Mouse (Mus musculus): ENCODE measurements around the gene Tgfb1.
A peak's percentile ranks its signal among the peaks of the same experiment; 100 is the strongest.

Gene Tgfb1

DNA sequence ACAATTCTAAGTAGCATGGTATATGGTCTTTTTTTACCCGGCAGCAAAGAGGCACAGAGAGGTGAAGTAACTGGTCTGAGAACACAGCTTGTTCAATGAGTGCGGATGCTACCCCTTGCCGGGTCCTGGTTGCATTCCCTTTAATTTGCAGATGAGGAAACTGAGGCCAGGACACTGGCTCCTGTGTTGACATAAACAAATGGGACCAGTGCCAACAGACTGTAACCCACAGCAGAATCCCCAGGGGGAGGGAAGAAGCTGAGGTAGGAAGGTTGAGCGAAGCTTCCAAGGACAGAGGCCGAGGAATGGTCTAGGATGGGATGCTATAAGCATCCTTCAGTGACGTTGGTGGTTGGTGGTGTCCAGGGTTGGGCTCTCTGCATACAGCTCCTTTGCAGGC is 11.4 kb upstream of the Tgfb1 start:
- DNase-seq (ENCODE audit: low spot score in 2 of 2), result no peak

DNA sequence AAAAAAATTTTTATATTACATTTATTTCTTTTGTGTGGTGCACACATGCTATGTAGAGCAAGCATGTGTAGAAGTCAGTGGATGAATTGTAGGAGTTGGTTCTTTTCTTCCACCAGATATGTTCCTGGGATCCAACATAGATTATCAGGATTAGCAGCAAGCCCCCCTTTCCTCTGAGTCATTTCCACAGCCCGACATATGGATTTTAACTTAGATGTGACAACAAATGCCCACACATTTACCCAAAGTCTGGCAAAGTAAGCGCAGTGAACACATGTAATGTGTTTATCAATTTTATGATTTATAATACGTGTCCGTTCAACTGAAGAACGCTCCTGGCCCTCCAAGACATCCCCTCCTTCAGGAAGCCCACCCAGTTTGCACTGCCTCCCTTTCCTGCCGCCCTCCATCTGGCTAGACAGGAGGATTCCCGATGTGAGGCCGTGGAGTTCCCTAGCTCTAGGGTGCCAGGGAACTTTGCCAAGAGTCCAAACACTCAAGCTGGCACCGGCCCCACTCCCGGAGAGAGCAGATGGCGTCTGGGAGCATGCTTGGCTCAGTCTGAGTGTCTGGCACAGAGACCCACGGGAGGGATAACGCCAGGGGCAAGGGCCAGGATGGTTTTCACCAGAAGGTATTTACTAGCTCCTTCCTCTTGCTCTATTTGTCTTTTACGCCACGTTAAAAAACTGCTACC is 10.6 kb upstream of the Tgfb1 start:
- DNase-seq (ENCODE audit: low spot score in 2 of 2), result no peak

DNA sequence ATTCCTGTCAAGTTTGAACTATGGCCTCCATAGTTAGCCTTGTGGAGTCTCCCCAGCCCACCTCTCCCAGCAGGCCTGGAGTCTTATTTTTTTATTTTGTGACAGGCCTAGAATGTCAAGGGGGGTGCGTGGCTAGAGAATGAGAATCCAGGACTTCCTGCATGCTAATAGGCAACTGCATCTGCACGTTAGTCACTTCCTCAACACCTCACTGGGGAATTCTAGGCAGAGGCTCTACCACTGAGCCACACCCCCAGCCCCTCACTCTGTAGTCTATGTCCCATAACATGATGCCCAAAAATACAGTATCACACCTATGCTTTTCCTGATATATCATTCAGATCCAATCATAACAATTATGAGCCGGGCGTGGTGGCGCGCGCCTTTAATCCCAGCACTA is 9.8 kb upstream of the Tgfb1 start:
- DNase-seq (ENCODE audit: low spot score in 2 of 2), result no peak

DNA sequence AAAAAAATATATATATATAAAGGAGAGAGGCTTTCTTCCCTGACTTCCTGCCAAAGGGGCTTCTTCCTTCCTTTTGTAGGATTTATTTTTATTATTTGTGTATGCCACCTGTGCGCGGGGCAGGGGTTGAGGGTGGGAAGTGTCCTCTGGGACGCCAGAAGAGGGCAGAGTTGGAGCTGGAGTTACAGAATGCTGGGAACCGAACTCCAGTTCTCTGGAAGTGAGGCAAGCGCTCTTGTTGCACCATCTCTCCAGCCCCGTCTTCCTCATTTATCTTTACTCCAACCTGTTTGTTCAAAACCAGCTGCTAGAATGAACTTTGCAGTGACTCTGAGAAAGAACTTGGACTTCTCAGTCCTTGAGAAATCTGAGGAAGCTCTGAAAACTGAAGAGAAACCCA is 6.8 kb upstream of the Tgfb1 start:
- no peak for DNase-seq (ENCODE audit: low spot score in 2 of 2)

DNA sequence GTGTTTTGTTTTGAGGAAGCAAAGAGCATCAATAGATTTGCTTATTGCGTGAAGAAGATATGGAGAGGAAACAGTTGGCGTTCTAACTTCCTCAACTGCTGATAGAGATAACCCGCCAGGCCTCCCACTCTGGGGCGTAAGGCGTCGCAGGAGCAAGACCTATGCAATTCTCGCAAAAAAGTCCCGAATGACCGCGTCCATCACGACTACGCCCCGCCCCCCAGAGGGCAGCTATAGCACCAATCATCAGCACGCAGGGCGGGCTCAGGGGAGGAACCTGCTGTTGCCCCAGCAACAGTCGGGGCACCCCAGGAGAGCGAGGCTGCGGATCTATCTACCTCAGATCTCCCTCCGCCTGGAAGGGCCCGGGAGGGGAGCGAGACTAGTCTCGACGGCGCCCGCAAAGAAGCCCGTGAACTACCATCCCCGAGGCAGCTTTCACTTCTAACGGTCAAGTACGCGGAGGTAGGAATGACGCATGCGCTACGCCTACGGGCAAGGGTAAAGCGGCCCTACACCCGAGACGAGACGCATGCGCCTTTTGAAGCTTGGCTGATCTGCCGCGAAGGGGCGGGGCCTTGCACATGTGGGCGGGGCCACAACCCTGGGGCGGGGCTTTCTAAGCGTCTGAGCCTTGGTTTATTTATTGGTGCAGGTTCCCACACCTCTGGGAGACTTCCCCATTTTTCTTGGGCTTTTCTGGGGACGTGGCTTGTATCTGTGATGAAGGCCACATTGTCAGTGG is 6.1 kb upstream of the Tgfb1 start, which contains the start of gene B9d2:
TSS of gene B9d2 (plus strand) at position 267 of the 745 bp plus-strand sequence.
- DNase-seq (ENCODE audit: low spot score in 2 of 2), result peak; percentile 94 to 98

DNA sequence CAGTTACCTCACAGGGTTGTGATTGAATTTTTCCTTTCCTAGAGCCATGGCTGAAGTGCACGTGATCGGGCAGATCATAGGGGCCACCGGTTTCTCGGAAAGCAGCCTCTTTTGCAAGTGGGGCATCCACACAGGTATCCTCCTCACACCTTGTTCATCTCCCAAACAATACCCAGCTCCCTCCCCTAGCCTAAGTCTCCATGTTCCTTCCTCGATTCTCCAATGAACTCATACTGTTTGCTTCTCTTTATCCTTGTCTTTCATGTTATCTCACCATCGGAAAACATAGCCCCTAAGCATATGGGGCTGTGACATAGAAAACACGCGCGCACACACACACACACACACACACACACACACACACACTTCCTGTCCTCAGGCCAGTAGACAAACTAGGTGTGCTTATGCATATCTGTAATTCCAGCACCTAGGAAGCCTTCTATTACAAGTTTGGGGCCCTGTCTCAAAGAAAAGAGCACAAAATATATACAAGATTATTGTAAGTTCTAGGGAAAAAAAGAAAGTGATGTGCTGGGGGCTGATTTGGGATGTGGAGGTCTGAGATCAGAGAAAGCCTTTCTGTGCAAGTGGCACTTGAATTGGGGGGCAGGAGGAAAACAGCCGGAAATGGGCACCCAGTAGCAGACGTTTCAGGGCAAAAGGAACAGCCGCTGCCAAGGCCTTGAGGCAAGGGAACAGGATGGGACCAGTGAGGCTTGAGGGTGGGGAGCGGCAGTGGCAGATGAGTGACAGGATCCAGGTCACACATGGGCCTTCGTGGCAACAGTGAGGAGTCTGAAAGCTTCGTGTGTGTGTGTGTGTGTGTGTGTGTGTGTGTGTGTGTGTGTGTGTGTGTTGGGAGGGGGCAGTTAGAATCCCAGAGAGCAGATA is 5.2 kb upstream of the Tgfb1 start:
- peak; percentile 61 to 66 for DNase-seq (ENCODE audit: low spot score in 2 of 2)

DNA sequence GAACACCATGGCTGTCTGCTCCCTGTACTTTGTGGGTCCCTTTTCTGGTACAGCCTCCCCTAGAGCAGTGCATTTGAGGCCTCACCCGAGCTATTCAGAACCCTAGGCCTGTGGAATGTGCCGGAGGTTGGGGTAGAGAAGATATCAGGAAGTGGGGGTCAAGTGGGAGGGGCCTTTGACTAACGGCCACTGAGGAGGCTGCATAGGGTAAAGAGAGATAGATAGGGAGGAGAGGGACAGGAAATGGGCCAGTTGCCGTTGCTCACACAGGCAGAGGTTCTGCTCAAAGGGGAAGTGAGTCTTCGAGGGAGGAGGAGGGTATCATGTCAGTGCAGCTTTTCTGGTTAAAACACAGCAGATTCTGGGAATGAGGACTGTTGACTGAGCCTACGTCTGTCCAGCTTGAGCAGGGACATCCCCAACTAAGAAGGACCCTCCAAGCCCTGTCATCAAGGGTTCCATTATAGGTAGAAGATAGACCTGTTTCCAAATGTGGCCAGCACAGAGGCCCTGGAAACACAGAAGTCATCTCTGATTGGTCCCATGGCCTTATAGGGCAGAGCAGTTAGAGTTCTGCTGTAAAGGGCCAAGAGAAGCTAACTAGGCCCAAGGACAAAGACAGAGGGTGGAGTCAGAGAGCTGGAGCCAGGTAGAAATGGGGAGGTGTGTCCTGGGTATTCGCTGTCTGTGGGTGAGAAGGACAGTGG is 3.2 kb upstream of the Tgfb1 start:
- peak; percentile 55 to 60 for DNase-seq (ENCODE audit: low spot score in 2 of 2)

DNA sequence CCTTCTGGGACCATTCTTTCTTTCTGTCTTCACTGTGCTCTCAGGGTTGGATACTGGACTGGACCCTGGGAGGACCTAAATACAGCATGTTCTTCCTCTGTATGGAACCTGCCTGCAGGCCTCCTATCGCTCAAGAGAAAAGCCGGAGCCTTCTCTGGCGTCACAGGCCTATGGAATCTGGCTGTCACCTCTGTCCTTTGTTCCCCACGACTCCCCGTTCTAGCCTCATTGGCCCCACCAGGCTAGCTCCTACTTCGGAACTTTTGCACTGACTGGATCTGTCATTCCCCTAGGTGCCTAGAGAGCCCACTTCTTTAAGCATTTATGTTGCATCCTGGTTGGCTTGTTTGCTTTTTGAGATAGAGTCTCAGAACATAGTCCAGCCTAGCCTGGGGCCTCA is 2.1 kb upstream of the Tgfb1 start:
- DNase-seq (ENCODE audit: low spot score in 2 of 2), result no peak

DNA sequence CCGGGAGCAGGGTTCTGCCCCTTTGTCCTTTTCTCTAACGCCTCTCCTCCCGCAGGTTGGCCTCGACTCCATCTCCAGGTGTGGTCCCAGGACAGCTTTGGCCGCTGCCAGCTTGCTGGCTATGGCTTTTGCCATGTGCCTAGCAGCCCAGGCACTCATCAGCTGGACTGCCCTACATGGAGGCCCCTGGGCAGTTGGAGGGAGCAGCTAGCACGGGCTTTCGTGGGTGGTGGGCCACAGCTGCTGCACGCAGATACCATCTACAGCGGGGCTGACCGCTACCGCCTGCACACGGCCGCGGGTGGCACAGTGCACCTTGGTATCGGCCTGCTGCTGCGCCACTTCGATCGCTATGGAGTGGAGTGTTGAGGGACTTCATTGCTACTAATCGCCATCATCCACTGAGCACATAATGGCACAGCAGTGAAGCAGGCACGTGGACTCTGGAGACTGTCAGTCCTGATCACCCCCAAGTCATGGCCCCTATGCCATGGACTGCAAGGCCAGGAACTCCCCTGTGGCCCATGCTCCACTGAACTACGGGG is 804 bp upstream of the Tgfb1 start:
- DNase-seq (ENCODE audit: low spot score in 2 of 2), result no peak

DNA sequence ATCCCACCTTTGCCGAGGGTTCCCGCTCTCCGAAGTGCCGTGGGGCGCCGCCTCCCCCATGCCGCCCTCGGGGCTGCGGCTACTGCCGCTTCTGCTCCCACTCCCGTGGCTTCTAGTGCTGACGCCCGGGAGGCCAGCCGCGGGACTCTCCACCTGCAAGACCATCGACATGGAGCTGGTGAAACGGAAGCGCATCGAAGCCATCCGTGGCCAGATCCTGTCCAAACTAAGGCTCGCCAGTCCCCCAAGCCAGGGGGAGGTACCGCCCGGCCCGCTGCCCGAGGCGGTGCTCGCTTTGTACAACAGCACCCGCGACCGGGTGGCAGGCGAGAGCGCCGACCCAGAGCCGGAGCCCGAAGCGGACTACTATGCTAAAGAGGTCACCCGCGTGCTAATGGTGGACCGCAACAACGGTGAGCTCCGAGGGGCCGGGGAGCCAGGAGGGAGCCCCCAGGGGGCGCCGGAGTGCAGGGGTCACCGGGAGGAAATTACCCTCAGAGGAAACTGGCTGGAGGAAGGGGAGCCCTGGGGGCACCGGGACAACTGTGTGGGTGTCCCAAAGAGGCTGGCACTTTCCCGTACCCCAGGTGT is 1.1 kb downstream of the Tgfb1 start:
- peak; percentile 66 to 83 for DNase-seq (ENCODE audit: low spot score in 2 of 2)

DNA sequence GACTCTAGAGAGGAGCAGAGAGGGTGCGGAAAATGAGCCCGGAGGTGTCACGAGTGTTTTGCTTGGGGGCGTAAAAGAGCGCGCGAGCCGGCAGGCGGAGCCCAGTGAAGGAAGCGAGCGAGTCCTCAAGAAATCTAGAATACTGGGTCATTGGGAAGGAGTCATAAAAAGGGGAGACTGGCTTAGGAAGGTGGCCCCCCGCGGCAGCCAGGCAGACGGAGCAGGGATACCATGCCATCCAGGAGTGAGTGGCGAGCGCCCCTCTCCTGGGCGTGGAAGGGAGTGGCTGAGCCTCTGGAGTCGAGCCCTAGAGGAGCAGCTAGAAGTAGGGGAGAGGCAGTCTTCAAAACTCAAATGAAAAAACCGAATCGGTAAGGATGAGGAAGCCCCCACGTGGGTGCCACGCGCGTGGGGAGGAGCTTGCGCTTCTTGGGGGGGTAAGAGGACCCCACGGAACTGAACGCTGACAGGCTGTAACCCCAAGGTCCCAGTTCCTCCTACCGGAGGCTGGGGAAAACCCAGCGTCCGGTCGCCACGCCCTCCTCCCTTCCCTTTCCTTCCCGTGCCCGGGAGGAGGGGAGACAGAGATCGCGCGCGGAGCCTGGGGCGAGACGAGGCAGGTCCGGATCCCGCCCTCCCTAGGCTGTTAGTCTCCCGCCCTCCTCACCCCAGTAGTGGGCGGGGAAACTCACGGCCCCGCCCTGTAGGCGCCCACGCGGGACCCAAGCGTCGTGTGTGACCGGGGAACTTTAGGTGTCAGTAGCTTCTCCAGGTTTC is 2.2 kb downstream of the Tgfb1 start:
- DNase-seq (ENCODE audit: low spot score in 2 of 2), result peak; percentile 69 to 75

DNA sequence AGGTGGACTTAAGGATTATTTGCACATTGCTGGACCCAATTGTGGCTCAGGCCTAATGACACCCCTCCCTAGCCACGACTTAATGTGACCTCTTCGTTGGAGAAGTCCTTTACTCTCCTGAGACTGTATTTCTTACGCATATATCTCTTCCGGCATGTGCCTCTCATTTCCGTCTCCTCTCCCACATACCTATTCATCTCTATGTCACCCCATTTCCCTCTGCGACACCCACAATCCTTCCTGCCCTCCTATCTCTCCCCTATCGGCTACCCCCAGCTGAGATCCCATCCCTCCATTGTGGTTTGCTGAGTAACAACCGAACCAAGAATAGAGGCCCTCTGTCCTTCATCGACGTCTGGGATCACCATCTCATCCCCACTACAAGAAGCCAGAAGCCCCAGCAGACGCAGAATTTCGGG is 2.8 kb downstream of the Tgfb1 start:
- DNase-seq (ENCODE audit: low spot score in 2 of 2), result no peak

DNA sequence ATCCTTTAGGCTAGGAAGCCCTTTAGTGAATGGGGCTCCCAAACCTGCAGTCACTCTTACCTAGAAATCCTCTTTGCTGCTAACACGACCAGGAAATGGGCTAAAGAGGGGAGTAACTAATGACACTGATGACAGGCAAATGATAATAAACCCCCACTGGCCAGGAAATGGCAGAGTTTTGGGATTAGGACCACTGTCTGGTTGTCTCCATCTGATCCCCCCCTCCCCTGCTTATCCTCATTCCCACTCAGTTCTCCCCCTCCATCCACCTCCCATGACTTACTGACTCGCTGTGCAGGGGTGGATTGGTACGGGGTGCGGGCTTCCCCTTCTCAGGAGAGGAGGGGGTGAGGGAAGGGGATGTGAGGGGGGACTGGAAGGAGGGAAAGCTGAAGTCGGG is 3.2 kb downstream of the Tgfb1 start:
- no peak for DNase-seq (ENCODE audit: low spot score in 2 of 2)

DNA sequence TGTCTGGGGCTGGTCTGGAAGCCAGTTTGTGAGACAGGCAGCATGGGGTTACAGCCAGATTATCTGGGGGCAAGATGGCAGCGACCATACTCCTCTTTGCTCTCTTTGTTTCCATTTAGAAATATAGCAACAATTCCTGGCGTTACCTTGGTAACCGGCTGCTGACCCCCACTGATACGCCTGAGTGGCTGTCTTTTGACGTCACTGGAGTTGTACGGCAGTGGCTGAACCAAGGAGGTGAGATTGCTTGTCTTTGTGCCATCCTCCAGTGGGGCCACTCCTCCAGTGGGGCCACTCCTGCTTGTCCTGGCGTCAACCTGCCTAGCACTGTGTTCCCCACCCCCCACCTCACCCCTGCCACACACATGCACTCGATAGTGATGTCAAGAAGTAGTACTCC is 7.3 kb downstream of the Tgfb1 start:
- no peak for DNase-seq (ENCODE audit: low spot score in 2 of 2)

DNA sequence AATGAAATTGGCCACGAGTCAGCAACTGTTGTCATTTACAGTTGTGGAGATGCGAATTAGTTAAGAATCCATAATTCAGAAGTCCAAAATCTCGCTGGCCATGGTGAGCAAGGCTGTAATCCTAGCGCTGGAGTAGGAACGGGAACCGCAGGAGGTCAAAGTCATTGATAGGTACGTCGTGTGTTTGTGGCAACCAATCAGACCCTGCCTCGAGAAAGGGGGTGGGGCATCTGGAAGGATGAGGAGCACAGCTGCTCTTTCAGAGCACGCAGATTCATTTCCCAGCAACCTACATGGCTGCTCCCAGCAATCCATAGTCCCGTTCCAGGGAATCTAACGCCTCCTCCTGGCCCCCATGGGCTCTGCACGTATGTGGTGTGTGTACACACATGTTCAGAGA is 13.0 kb downstream of the Tgfb1 start:
- DNase-seq (ENCODE audit: low spot score in 2 of 2), result no peak

DNA sequence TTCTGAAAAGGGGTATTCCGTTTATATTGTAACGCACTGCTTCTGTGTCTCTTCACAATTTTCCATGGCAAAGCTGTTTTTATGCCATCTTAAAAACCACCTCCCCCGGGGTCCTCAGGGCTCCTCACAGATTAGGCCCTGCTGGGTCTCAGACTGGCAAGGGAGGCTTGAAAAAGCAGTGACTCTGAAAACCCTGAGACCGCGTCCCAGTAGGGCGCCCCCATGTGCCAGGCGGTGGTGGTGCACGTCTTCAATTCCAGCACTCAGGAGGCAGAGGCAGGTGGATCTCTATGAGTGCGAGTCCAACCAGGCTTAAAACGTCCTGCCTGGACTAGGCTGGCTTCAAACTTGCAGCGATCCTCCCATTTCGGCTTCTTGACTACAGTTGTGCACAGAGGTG is 13.9 kb downstream of the Tgfb1 start:
- DNase-seq (ENCODE audit: low spot score in 2 of 2), result no peak

DNA sequence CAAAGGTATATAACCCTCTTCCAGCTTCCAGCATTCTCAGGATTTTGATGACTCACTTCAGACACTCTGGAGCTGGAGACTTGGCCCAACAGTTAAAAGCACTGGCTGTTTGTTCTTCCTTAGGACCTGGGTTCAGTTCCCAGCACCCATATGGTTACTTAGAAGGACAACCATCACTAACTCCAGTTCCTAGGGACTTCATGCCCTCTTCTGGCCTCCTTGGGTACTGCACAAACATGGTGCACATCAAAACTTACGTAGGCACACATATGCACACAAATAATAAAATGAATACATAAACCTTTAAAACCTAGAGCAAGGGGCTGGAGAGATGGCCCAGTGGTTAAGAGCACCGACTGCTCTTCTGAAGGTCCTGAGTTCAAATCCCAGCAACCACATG is 15.5 kb downstream of the Tgfb1 start:
- no peak for DNase-seq (ENCODE audit: low spot score in 2 of 2)

DNA sequence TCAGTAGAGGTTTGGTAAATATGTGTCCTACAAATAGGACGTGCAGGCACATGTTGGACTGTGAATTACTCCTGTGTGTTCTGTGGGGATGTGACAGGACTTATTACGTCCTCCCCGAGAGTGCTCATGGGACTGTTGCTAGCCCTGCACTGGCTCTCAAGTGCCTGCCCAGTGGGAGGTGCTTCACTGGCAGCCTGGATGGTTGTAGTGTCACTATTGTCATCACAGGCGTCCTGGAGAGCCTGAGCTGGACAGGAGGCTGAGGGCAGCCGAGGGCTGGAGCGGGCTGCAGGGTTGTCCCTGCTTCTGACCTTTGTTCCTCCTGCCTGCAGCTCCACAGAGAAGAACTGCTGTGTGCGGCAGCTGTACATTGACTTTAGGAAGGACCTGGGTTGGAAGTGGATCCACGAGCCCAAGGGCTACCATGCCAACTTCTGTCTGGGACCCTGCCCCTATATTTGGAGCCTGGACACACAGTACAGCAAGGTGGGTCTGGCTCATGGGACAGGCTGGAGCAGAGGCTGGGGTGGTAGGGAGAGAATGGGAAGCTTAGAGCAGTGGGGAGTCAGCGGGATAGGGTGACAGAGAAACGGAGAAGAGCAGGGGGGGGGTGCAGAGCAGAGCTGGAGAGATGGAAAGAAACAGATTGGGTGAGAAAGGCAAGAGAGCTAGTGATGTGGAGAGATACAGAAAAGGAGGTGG is 17.1 kb downstream of the Tgfb1 start:
- DNase-seq (ENCODE audit: low spot score in 2 of 2), result no peak

DNA sequence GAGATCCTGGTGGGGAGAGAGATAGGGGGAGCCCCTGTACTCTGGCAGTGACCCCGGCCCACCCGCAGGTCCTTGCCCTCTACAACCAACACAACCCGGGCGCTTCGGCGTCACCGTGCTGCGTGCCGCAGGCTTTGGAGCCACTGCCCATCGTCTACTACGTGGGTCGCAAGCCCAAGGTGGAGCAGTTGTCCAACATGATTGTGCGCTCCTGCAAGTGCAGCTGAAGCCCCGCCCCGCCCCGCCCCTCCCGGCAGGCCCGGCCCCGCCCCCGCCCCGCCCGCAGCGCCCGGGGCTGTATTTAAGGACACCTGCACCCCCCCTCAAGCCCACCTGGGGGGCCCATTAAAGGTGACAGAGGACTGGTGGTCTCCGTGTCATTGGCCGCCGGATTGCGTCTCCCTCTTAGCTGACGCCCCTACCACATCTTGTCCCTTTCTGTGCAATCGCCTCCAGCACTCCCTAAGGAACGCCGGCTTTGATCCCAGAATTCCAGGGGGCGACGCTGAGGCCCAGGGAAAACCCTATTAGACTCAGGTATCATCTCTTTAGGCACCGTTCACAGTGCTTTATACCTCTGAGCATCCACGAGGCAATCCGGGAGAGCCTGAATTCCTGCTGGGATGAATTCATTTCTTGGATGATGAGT is 18.0 kb downstream of the Tgfb1 start:
- no peak for DNase-seq (ENCODE audit: low spot score in 2 of 2)

Data from thymus, postnatal 10 days (tissue).